Mouse (Mus musculus) urinary bladder, adult 18-20 months (tissue): ENCODE measurements around the gene Olfr110.
"Not testable (repeated sequence)": the region's sequence is repeated elsewhere in the genome, so short reads cannot be mapped to it uniquely, and the experiment has no call there.

ENCODE experiments used
- DNase-seq, 2 experiments: peaks; one replicate each; pipeline ENCODE4 v3.0.0; 2022; ENCODE audit warnings: low spot score in 2 of 2, mixed read lengths in 2 of 2

The Olfr110 gene

GRCm38 (mm10) chr17:37491930-37492518 is at the start of gene Olfr110:
Olfr110 (plus strand) TSS chr17:37492468.
- no peak for DNase-seq

- no peak for DNase-seq
These were observed 47.1 kb upstream of the Olfr110 start, which contains the start of gene Olfr108 for GRCm38 (mm10) chr17:37445180-37445579. Olfr108 (plus strand) TSS chr17:37445480.

- DNase-seq: no peak
These were observed 33.7 kb upstream of the Olfr110 start, which contains the start of gene Olfr109 for GRCm38 (mm10) chr17:37458616-37459015. Olfr109 (plus strand) TSS chr17:37458916.

GRCm38 (mm10) chr17:37483452-37483851 is 8.8 kb upstream of the Olfr110 start, which contains the start of gene H2-M2:
H2-M2 (minus strand) TSS chr17:37483552.
- DNase-seq: no peak

- no peak for DNase-seq
These were observed 15.5 kb downstream of the Olfr110 start, which contains the start of gene Olfr111 for GRCm38 (mm10) chr17:37507730-37508129. Olfr111 (plus strand) TSS chr17:37508030.

GRCm38 (mm10) chr17:37524612-37525011 is 32.3 kb downstream of the Olfr110 start:
- not testable (repeated sequence) for DNase-seq

- not testable (repeated sequence) for DNase-seq
These were observed 33.2 kb downstream of the Olfr110 start for GRCm38 (mm10) chr17:37525427-37525826.

GRCm38 (mm10) chr17:37535173-37535572 is 42.9 kb downstream of the Olfr110 start:
- DNase-seq: no peak

- not testable (repeated sequence) for DNase-seq
These were observed 46.1 kb downstream of the Olfr110 start for GRCm38 (mm10) chr17:37538416-37538815.

GRCm38 (mm10) chr17:37541454-37542119 is 49.3 kb downstream of the Olfr110 start:
- no peak for DNase-seq

- DNase-seq: no peak
These were observed 51.6 kb downstream of the Olfr110 start for GRCm38 (mm10) chr17:37543800-37544435.
